Mouse (Mus musculus) embryo, embryonic 9.5 days (tissue): ENCODE data around the gene Ear1.
"Not testable (repeated sequence)": the region's sequence is repeated elsewhere in the genome, so short reads cannot be mapped to it uniquely, and the experiment has no call there.

Experiments
- DNase-seq: peaks from one replicate; pipeline ENCODE4 v3.0.0-alpha.2; 2017; ENCODE audit errors: extremely low spot score

The Ear1 gene

DNA sequence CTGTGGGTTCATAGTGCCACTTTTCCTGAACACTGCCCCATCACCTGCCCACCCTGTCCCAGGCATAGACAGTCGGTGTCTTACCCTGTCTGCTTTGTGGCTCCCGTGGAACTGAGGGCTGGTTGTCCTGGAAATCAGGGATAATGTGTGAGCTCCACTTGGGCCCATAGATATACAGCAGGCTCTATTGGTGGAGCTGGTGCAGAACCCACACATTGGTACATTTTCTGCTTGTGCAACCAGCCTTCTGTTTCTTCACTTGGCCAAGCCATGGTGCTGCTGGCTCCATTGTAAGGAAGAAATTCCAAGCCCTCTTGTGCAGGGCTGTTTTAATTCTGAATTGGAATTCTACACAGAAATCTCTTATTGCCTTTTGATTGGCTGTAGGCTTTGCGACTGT lies at the start of gene Ear1:
Gene Ear1 (minus strand): TSS at position 101 of the 400 bp plus-strand sequence.
- not testable (repeated sequence) for DNase-seq

DNA sequence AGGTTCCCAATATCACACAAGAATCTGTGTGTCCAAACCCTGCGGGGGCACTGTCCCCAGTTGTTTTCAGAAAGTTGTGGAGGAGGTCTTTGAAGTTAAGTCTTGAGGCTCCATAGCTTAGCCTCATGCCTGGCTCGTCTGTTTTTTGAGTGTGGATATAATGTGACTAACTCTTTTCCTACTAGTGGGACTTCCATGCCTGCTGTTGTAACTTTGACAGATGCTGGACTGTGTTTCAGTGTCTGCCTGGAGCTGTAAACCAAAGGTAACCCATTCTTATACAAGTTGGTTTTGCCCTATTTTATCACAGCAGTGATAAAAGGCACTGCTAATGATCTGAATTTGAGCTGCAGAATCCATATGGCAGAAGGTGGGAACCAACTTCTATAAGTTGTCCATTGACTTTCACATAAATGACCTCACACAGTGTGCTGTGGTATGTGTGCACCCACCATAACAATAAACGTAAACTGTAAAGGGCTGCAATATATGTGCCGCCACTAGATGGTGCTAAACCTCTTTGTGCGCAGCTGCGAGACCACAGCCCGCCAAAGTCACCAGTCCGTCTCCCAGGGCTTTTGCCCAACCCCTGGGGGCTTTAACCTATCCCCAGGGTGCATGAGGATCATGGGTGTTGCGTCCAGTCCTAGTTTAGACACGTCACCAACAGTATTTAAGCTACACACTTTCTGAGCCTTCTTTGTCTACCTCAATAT lies 49.5 kb upstream of the Ear1 start, which contains the start of gene Gm8113:
Gene Gm8113 (plus strand): TSS at position 703 of the 716 bp plus-strand sequence.
- peak; percentile 88 for DNase-seq

DNA sequence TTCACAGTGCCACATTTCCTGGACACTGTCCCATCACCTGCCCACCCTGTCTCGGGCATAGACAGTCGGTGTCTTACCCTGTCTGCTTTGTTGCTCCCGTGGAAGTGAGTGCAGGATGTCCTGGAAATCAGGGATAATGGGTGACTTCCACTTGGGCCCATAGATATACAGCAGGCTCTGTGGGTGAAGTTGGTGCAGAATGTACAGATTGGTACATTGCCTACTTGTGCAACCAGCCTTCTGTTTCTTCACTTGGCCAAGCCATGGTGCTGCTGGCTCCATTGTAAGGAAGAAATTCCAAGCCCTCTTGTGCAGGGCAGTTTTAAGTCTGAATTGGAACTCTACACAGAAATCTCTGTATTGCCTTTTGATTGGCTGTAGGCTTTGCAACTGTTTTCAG lies 48.1 kb upstream of the Ear1 start, which contains the start of gene Ear10:
Gene Ear10 (minus strand): TSS at position 101 of the 400 bp plus-strand sequence.
- DNase-seq: not testable (repeated sequence)

DNA sequence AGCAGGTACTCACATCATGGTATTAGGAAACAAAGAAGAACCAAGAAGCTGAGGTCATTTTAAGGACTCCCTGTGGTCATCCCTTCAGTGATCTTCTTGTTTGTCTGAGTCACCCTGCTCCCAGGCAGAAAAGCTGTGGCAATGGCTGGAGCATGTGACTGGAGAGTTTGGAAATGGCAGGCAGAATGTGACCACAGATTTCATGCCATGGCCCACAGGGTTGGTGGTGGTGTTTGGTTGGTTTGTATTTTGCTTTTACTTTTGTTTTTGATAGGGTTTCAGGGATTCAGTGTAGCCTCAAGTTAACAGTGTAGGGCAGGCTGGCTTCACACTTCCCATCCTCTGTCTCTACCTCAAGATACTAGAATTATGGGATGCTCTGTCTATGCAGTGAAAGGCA lies 42.9 kb upstream of the Ear1 start:
- not testable (repeated sequence) for DNase-seq

DNA sequence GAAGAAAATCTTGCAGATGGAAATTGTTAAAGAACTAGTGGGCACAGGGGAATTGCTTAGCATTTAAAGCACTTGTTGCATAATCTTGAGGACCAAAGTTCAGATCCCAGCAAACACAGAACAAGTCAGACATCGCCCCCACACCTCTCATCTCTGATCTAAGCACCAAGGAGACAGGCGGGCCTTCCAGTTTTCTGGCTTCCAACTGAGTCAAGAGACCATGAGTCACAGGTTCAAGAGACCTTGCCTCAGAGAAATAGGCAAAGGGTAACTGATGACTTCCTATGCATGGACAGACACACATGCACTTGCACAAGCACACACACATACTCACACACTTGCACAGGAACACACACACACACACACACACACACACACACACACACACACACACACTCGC lies 23.3 kb upstream of the Ear1 start:
- DNase-seq: not testable (repeated sequence)

DNA sequence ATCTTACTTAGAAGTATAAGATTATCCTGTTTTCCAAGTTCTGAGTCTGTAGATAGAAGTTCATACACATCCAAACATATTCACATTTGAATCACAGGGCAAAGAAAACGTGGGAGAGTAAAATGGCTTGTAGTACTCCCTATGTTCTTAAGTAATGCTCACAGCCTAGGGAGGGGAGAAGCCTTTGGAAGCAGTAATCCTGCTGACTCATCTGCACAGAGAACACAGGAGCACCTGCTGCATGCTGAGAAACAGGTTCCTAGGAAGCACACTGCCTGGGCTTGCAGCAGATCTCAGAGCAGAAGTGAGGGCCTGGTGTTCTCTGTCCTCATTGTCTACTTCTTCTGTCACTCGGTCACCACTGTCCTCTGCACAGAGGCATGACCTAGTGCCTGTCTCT lies 20.0 kb upstream of the Ear1 start:
- not testable (repeated sequence) for DNase-seq

DNA sequence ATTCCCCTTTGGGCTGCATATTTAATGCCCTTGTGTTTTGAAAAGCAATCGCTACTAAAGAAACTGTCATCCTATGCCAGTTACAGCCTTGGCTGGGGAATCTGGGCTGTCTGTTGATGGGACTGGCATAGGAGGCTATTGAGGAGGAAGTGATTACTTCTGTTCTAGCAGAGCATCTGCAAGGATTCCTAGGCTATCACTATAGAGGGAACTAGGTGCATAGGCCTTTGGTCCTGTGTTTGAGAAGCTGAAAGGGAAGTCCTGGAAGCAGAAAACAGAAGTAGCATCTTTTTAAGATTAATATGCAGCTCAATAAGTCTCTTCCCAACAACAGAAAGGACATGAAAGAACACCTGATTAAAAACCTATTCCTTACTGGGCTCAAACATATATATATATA lies 16.0 kb upstream of the Ear1 start:
- not testable (repeated sequence) for DNase-seq

DNA sequence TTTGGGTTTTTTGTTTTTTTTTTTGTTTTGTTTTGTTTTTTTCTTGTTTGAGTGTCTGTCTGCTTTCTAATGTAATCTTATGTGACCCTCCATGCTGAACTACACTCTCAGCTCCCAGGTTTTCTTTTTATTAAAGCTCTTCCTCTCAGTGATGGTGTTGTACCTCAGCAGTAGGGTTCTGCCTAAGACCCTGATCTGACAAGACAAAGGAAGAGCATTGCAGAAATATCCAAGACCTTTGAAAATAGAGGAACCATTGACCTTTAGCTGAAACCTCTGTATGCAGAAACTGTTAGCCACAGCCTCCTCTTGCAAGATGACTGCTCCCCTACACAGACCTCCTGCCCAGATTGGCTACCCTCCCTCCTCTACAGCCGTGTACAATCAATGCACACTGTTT lies 10.9 kb upstream of the Ear1 start:
- DNase-seq: not testable (repeated sequence)

DNA sequence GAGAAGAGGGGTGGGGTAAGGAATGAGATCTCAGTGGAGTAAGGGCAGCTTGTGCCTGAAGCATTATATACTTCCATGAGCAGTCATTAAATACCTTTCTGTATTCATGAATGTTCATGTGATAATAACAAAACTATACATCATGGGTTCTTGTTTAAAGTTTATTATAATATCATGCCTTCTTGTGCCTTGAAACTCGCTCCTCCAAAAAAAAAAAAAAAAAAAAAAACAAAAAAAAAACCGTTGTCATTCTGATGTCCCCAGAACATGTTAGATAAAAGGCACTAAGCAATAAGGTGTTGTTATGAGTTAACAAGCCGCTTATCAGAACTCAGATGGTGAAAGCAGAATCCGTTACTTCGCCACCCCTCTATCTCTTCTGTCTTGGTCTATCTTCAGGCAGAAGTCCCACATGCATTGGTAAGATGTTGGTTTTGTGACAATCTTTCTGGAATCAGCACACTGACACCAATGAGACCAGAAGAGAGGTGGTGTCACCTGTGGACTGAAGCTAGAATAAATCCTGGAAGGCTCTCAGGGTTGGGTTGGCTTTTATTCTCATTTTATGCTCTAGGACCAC lies 4.7 kb upstream of the Ear1 start:
- DNase-seq: not testable (repeated sequence)

DNA sequence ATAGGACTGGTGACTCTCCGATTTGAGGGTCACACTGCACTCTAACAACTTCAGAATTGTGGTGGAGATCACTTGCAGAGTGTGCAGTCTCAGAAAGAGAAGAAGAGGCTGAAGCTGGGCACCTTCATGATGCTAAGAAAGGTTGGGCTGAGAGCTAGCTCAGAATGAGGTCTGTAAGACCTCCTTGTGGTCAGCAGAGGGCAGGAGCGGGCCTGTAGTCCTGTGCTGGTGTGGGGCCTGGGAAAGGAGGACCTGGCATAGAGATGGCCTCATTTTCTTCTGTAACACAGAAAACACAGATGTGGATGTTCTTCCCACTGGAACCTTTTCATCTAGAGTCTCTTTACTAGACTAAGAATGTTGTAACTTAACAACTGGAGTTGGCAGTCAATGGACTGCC lies 2.5 kb upstream of the Ear1 start:
- DNase-seq: not testable (repeated sequence)

DNA sequence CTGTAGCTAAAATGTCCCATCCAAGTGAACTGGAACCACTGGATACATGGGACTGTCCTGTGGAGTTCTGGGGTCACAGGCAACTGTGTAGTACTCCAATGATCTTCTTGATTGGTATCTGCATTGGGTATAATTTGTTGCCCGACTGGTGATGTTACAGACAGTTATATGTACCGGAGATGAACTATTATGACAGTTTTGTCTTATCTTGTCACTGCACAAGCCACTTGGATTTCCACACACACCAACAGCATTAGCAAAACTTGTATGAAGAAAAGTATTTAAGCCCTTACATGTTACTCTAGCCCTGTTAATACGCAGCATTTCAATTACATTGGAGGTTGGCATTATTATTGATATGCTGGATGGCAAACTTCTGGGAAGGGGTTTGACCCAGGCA lies 455 bp downstream of the Ear1 start:
- not testable (repeated sequence) for DNase-seq

DNA sequence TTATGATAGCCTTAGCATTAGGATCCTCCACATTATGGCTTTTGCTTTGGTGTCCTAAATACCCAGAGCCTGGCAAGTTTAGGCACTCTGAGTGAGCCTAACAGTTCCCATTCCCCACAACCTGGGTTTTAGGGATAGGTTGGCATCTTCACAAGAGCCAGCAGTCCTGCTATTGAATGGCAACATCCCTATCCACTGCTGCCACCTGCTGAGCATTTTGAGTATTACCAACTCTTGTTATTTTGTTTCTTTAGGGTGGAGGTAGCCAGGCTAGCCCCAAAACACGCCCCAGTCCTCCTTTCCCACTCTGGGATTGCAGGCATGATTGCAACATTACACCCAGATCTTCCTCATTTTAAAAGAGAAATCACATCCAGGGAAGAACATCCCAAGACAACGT lies 14.8 kb downstream of the Ear1 start:
- peak; percentile 37 for DNase-seq

DNA sequence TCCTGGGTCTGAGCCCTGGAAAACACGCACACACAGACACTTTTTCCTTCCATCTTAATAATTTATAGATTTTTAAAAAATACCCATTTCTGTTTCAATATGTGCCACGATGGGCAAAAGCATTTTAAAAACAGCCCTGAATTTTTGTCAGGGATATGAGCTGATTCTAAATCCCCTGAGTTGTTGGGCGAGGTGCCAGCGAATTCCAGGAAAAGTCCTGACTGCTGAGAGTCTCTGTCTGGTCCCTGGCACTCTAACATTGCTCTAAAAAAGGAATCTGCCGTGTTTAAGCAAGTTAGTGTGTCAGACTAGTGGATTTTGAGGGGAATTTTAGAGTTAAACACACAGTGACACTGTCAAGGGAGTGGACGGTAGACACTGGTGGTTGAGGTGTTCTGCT lies 15.9 kb downstream of the Ear1 start:
- DNase-seq: not testable (repeated sequence)

DNA sequence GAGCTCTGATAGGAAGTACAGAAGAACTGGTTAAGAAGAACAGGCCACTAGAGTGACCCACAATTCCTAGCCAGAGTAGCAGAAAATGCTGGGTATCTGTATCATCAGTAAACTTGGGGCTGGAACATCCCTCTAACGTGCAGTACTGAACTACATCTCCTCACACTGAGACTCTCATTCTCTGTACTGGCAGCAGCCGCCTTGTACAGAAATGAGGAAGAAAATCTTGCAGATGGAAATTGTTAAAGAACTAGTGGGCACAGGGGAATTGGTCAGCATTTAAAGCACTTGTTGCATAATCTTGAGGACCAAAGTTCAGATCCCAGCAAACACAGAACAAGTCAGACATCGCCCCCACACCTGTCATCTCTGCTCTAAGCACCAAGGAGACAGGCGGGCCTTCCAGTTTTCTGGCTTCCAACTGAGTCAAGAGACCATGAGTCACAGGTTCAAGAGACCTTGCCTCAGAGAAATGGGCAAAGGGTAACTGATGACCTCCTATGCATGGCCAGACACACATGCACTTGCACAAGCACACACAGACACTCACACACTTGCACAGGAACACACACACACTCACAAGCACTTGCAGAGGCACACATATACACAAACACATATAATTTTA lies 31.3 kb downstream of the Ear1 start:
- not testable (repeated sequence) for DNase-seq

DNA sequence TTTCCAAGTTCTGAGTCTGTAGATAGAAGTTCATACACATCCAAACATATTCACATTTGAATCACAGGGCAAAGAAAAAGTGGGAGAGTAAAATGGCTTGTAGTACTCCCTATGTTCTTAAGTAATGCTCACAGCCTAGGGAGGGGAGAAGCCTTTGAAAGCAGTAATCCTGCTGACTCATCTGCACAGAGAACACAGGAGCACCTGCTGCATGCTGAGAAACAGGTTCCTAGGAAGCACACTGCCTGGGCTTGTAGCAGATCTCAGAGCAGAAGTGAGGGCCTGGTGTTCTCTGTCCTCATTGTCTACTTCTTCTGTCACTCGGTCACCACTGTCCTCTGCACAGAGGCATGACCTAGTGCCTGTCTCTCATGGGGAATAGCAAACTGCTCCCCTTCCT lies 34.3 kb downstream of the Ear1 start:
- not testable (repeated sequence) for DNase-seq

DNA sequence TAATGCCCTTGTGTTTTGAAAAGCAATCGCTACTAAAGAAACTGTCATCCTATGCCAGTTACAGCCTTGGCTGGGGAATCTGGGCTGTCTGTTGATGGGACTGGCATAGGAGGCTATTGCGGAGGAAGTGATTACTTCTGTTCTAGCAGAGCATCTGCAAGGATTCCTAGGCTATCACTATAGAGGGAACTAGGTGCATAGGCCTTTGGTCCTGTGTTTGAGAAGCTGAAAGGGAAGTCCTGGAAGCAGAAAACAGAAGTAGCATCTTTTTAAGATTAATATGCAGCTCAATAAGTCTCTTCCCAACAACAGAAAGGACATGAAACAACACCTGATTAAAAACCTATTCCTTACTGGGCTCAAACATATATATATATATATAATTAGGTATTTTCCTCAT lies 40.0 kb downstream of the Ear1 start:
- not testable (repeated sequence) for DNase-seq

DNA sequence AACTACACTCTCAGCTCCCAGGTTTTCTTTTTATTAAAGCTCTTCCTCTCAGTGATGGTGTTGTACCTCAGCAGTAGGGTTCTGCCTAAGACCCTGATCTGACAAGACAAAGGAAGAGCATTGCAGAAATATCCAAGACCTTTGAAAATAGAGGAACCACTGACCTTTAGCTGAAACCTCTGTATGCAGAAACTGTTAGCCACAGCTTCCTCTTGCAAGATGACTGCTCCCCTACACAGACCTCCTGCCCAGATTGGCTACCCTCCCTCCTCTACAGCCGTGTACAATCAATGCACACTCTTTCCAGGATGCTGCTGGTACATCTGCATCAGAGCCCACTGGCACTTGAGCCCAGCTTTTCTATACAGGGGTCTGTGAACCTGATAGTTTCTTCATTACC lies 44.9 kb downstream of the Ear1 start:
- not testable (repeated sequence) for DNase-seq

DNA sequence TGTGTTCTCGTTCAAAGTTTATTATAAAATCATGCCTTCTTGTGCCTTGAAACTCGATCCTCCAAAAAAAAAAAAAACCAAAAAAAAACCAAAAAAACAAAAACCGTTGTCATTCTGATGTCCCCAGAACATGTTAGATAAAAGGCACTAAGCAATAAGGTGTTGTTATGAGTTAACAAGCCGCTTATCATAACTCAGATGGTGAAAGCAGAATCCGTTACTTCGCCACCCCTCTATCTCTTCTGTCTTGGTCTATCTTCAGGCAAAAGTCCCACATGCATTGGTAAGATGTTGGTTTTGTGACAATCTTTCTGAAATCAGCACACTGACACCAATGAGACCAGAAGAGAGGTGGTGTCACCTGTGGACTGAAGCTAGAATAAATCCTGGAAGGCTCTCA lies 51.1 kb downstream of the Ear1 start:
- DNase-seq: not testable (repeated sequence)

DNA sequence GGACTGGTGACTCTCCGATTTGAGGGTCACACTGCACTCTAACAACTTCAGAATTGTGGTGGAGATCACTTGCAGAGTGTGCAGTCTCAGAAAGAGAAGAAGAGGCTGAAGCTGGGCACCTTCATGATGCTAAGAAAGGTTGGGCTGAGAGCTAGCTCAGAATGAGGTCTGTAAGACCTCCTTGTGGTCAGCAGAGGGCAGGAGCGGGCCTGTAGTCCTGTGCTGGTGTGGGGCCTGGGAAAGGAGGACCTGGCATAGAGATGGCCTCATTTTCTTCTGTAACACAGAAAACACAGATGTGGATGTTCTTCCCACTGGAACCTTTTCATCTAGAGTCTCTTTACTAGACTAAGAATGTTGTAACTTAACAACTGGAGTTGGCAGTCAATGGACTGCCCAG lies 53.4 kb downstream of the Ear1 start:
- not testable (repeated sequence) for DNase-seq

DNA sequence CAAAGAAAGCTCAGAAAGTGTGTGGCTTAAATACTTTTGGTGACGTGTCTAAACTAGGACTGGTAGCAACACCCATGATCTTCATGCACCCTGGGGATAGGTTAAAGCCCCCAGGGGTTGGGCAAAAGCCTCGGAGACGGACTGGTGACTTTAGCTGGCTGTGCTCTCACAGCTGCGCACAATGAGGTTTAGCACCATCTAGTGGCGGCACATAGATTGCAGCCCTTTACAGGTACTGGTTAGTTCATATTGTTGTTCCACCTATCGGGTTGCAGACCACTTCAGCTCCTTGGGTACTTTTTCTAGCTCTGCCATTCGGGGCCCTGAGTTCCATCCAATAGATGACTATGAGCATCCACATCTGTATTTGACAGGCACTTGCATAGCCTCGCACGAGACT lies 62.9 kb downstream of the Ear1 start:
- peak; percentile 9 for DNase-seq

DNA sequence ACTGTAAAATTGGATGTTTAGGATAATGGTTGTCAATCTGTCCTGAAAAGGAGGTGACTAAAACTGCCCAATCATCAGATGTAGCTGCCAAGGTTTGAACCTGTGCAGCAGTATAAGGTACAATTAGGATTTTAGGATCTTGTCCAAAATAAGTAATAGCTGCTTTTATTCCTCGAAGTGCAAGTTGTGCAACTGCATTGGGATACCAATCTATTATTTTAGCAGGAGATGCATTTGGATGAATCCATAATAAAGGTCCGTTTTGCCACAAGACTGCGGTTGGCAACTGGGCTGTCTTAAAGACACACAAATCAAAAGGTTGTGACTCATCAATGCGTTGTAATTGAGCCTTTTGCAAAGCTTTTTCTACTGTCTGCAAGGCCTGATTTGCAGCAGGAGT lies 67.2 kb downstream of the Ear1 start:
- not testable (repeated sequence) for DNase-seq

DNA sequence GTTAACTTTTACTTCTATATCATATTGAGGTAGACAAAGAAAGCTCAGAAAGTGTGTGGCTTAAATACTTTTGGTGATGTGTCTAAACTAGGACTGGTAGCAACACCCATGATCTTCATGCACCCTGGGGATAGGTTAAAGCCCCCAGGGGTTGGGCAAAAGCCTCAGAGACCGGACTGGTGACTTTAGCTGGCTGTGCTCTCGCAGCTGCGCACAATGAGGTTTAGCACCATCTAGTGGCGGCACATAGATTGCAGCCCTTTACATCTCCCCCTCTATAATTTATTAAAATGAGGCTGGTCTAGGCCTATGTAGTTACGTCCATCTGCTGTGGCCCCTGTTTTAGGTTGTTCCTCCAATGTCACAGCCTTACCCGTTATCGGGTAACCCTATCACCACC lies 70.9 kb downstream of the Ear1 start:
- DNase-seq: not testable (repeated sequence)
